Mouse (Mus musculus) cortical plate, adult 2 months (tissue): ENCODE results near the gene Tns1. TPM values are rescaled to one million over a fixed set of nuclear protein-coding genes. Genes with fewer than 3 reads are reported as not detected.

ENCODE experiments used
- H3K27ac ChIP-seq: fragments of 200-500 bp; 2 replicates; pipeline ENCODE4 v1.5.1; 2012; ENCODE audit warnings: low read length, control low read depth, inconsistent platforms; ENCODE audit not compliant: insufficient read depth
- H3K4me1 ChIP-seq: fragments of 200-500 bp; 2 replicates; pipeline ENCODE4 v1.6.1; 2011; ENCODE audit warnings: low read length; ENCODE audit not compliant: control insufficient read depth, insufficient read depth
- H3K4me3 ChIP-seq: fragments of 200-500 bp; 2 replicates; pipeline ENCODE4 v1.5.1; 2011; ENCODE audit warnings: mild to moderate bottlenecking, low read length, control low read depth; ENCODE audit not compliant: insufficient read depth
- CTCF ChIP-seq: fragments of 200-500 bp; IDR thresholded peaks from 2 replicates; pipeline ENCODE4 v1.5.1; 2011; ENCODE audit warnings: mild to moderate bottlenecking, control low read depth, low read length; ENCODE audit not compliant: insufficient read depth; ENCODE audit errors: extremely low read depth
- POLR2A ChIP-seq: fragments of 200-500 bp; IDR thresholded peaks from 2 replicates; pipeline ENCODE4 v1.6.1; 2011; ENCODE audit warnings: mild to moderate bottlenecking, low read length, control low read depth; ENCODE audit not compliant: insufficient read depth; ENCODE audit errors: extremely low read depth
- polyA plus RNA-seq: library from polyadenylated mRNA; depleted of rRNA; stranded (reverse); fragments of >200 nt; gene quantifications from 2 replicates; pipeline ENCODE4 v1.2.3, GENCODE M21; 2012

Tns1 gene
- polyA plus RNA-seq, 1 experiment = 23.0 TPM

DNA sequence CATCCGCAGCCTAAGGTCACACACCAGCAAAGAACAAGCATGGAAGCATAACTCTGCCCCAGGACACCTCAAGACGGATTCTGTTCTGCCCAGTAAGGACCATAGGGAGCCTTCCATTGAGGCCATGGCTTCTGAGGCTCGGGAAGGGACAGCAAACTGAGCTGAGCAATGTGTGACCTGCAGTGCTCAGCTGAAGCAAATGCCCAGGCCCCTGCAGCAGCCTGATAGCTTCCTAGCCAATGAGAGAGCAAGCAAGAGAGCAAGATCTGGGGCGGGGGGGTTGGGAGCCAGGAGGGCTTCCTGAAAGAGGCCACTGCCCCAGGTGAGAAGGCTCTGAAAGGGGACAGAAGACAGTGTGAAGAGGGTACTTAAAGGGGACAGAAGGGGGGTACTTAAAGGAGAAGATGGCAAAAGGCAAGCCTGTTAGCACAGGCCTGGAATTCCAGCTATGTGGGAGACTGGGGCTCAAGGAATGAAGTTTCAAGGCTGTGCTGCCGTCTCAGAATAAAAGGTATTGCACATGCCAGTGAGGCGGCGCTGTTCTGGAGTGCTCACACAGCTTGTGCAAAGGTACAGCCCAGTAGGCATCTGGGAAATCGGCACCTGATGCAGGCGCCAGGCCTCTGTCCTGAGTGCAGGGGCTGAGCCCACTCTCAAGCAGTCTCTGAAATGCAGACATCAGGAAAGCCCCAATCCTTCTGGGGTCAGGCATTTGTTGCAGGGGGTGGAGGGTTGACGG lies 99.6 kb downstream of the Tns1 start:
- H3K27ac ChIP-seq = no peak overlapping the region
- TF ChIP-seq POLR2A (no peak), CTCF (no peak)
- no peak overlapping the region for H3K4me3 ChIP-seq
- no peaks in the 10 kb centered on the region for H3K4me1 ChIP-seq

DNA sequence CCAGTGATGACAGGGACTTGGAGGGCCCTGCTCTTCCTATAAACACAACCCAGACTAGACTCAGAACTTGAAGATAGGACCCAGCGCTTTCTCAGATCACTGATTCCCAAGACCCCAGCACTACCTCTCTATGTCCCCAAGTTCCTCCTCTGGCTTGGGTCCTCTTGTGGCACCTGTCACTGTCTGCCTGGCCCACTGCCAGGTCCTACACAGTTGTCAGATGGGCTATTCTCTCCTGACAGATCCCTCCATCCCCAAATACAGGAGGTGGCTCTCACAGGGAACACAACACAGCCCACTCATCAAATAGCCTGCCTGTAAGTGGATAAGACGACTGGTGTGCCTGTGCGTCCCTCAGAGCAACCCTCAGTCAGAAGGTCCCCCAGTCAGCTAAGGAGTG lies 101.3 kb downstream of the Tns1 start:
- H3K4me3 ChIP-seq = no peak overlapping the region
- H3K4me1 ChIP-seq = no peaks in the 10 kb centered on the region
- TF ChIP-seq POLR2A (no peak), CTCF (no peak)
- no peak overlapping the region for H3K27ac ChIP-seq

DNA sequence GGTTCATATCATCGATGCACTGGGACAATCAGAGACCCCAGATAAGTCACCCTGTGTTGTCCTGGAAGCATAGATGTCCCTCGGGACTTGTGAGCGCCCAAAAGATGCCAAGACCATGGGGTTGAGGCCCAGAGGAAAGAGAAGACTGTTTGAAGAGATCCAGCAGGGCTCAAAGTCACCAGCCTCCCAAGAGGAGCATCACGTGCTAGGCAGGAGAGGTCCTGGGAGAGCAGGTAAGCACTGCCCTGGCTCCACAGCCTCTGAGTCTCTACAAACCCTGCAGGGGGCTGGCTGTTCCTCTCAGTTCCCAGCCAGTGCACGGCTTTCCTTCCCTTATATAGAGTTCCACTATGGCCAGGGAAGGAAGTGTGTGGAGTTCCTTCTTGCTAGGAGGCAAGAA lies 101.7 kb downstream of the Tns1 start:
- no peaks in the 10 kb centered on the region for H3K4me1 ChIP-seq
- TF ChIP-seq POLR2A (no peak), CTCF (no peak)
- no peak overlapping the region for H3K4me3 ChIP-seq
- H3K27ac ChIP-seq = no peak overlapping the region

DNA sequence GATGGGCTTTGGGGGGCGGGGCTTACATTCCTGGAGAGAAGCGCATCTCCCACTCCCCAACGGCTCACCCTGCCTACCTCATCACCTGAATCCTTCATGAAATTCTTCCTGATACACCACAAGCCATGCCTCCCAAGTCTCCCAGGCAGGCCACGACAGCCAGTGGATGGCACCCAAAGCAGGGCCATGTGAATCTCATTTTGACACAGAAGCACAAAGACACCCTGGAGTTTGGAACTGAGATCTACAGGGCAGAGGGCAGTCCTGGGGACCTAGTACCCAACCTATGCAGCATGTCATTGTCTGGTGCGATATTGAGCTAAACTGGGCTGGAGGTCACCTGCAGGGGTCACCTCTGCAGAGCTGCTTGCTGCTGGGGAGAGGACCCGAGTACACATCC lies 104.0 kb downstream of the Tns1 start:
- H3K27ac ChIP-seq = no peak overlapping the region
- H3K4me3 ChIP-seq = no peak overlapping the region
- no peaks in the 10 kb centered on the region for H3K4me1 ChIP-seq
- TF ChIP-seq CTCF (no peak), POLR2A (no peak)

DNA sequence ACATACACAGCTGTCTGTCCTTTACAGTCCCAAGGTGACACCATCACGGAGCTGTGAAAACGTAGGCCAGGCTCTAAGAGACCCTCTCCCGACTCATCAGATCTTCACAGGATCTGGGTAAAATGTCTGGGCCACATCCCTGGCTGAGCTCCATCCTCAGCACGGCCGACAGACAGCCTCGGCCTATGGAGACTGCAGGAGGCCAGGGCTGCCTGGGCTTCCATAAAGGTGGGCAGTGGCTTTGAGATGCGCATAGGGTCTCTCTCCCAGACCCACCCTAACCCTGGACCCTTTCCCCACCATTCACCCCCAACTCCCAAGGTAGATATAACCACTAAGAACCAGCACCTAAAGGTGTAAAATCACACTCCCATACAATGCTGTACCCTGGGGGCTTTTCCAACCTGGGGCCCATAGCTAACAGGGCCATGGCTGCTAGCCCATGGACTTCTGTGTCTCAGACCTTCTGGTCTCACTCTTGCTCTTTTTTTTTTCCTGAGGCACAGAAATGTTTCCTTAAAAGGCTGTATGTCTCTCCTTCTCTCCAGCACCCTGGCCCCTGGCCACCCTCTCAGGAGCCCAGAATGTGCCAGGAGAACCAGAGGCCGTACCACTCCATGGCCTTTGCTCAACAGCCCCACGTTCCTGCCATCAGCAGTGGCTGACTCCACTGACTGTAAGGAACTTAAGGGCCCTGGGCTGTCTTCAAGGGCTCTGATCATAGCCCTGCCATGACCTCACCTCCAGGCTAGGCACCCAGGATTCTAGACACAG lies 106.7 kb downstream of the Tns1 start:
- TF ChIP-seq CTCF (no peak), POLR2A (no peak)
- Histone ChIP-seq H3K27ac (no peak overlapping the region), H3K4me1 (no peaks in the 10 kb centered on the region), H3K4me3 (no peak overlapping the region)

GRCm38 (mm10) chr1:74016618-74017017 lies 107.6 kb downstream of the Tns1 start:
- no peak overlapping the region for H3K4me3 ChIP-seq
- TF ChIP-seq CTCF (no peak), POLR2A (no peak)
- no peak overlapping the region for H3K27ac ChIP-seq
- H3K4me1 ChIP-seq = no peaks in the 10 kb centered on the region

- Histone ChIP-seq H3K4me3 (no peak overlapping the region), H3K27ac (no peak overlapping the region), H3K4me1 (no peaks in the 10 kb centered on the region)
- no peak for TF ChIP-seq CTCF
- TF ChIP-seq POLR2A = no peak
These were observed 108.6 kb downstream of the Tns1 start for GRCm38 (mm10) chr1:74015513-74016234.

- Histone ChIP-seq H3K27ac (no peak overlapping the region), H3K4me1 (no peaks in the 10 kb centered on the region), H3K4me3 (no peak overlapping the region)
- no peak for TF ChIP-seq POLR2A
These were observed 109.5 kb downstream of the Tns1 start for GRCm38 (mm10) chr1:74014538-74015327.

GRCm38 (mm10) chr1:74013296-74014031 lies 110.8 kb downstream of the Tns1 start:
- TF ChIP-seq POLR2A = no peak
- no peak for TF ChIP-seq CTCF
- Histone ChIP-seq H3K4me3 (no peak overlapping the region), H3K4me1 (no peaks in the 10 kb centered on the region), H3K27ac (no peak overlapping the region)
